20 mouse cellular contexts compared by ENCODE assay signal in genomic region chr1:63857468-63857867, GRCm38 (mm10).
DNase-seq lines count a peak whose midpoint lies in the region; ATAC-seq lines count a peak whose summit lies in the region.
"Had no signal": no experiment of that assay in that cellular context is flagged by ENCODE, and none has a peak within 500 bp of the region (broad histone marks: within the 10 kb centered on the region; RNA-seq: fewer than 3 reads in every experiment).

No protein-coding gene starts in this region.

- DNase-seq in hindbrain, embryonic 11.5 days (ENCODE audit: low spot score): no peak
- peak; percentile 36 for DNase-seq in MN1 (ENCODE audit: low spot score)
- no peak for DNase-seq in midbrain, embryonic 14.5 days
- no peak for DNase-seq in frontal cortex, postnatal 36 days (ENCODE audit: low spot score in 2 of 2)
- no peak for DNase-seq in left cerebral cortex, postnatal 14 days (ENCODE audit: low spot score in 2 of 2)
- no peak for DNase-seq in retina, postnatal 1 day
- DNase-seq: adrenal gland, adult 2 months; cerebellum, adult 2 months; gastrocnemius, adult 2 months; heart, adult 11 months; heart, postnatal 36 days; liver, embryonic 13.5 days; thymus, adult 2 months had no signal

- no peak overlapping the region for H3K4me2 ChIP-seq in hindbrain, embryonic 13.5 days
- no peak overlapping the region for H3K4me2 ChIP-seq in hindbrain, embryonic 11.5 days (replicated peaks; ENCODE audit: low read depth, low read length)
- no peak overlapping the region for H3K4me2 ChIP-seq in forebrain, embryonic 16.5 days (ENCODE audit: low read length)
- peak overlapping the region; percentile 27; the same call in 1 of the 2 replicates for H3K4me2 ChIP-seq in midbrain, embryonic 14.5 days (ENCODE audit: low read length)
- H3K4me2 ChIP-seq: intestine, embryonic 15.5 days; limb, embryonic 13.5 days; liver, embryonic 13.5 days; lung, embryonic 15.5 days; stomach, embryonic 15.5 days had no signal

- intact Hi-C loops in left cerebral cortex, postnatal 14 days (cut with DNase I): no loop called here

- ATAC-seq in hindbrain, embryonic 13.5 days (ENCODE audit: low FRiP score): peak; percentile 63; the same call in 1 of the 2 replicates
- ATAC-seq in hindbrain, embryonic 11.5 days (ENCODE audit: low FRiP score): no peak
- 0 out of 2 replicates have a peak, but pooled peaks have one; percentile 31 for ATAC-seq in forebrain, embryonic 16.5 days
- ATAC-seq in midbrain, embryonic 14.5 days (ENCODE audit: low FRiP score, low TSS enrichment): no peak

- no peak overlapping the region for H3K4me3 ChIP-seq in hindbrain, embryonic 13.5 days
- no peak overlapping the region for H3K4me3 ChIP-seq in hindbrain, embryonic 11.5 days (ENCODE audit: low read depth, low read length)
- no peak overlapping the region for H3K4me3 ChIP-seq in forebrain, embryonic 16.5 days (replicated peaks; ENCODE audit: low read length)
- no peak overlapping the region for H3K4me3 ChIP-seq in midbrain, embryonic 14.5 days (replicated peaks; ENCODE audit: low read depth, low read length)
- H3K4me3 ChIP-seq: gastrocnemius, adult 2 months; intestine, embryonic 15.5 days; limb, embryonic 13.5 days; liver, embryonic 13.5 days; lung, embryonic 15.5 days; stomach, embryonic 15.5 days had no signal

- H3K4me1 ChIP-seq in hindbrain, embryonic 13.5 days (replicated peaks): peaks cover 16% of the 10 kb centered on the region
- no peaks in the 10 kb centered on the region for H3K4me1 ChIP-seq in hindbrain, embryonic 11.5 days (replicated peaks; ENCODE audit: control insufficient read depth, insufficient read depth, low read length)
- H3K4me1 ChIP-seq in forebrain, embryonic 16.5 days (replicated peaks; ENCODE audit: control insufficient read depth, insufficient read depth, low read length): peaks cover 11% of the 10 kb centered on the region
- H3K4me1 ChIP-seq in midbrain, embryonic 14.5 days (ENCODE audit: control insufficient read depth, insufficient read depth, low read length): peaks cover 18% of the 10 kb centered on the region
- H3K4me1 ChIP-seq: intestine, embryonic 15.5 days; limb, embryonic 13.5 days; liver, embryonic 13.5 days; stomach, embryonic 15.5 days had no signal

- no peaks in the 10 kb centered on the region for H3K36me3 ChIP-seq in hindbrain, embryonic 13.5 days
- no peaks in the 10 kb centered on the region for H3K36me3 ChIP-seq in hindbrain, embryonic 11.5 days (ENCODE audit: control insufficient read depth, insufficient read depth, low read length)
- H3K36me3 ChIP-seq in forebrain, embryonic 16.5 days (ENCODE audit: control insufficient read depth, insufficient read depth): no peaks in the 10 kb centered on the region
- H3K36me3 ChIP-seq in midbrain, embryonic 14.5 days (ENCODE audit: control insufficient read depth, insufficient read depth, low read length): no peaks in the 10 kb centered on the region
- H3K36me3 ChIP-seq: intestine, embryonic 15.5 days; limb, embryonic 13.5 days; liver, embryonic 13.5 days; lung, embryonic 15.5 days; stomach, embryonic 15.5 days had no signal

- H3K9ac ChIP-seq in hindbrain, embryonic 13.5 days: peak overlapping the region; percentile 39
- H3K9ac ChIP-seq in hindbrain, embryonic 11.5 days (ENCODE audit: low read depth, low read length): no peak overlapping the region
- no peak overlapping the region for H3K9ac ChIP-seq in forebrain, embryonic 16.5 days (replicated peaks; ENCODE audit: low read depth, low read length)
- no peak overlapping the region for H3K9ac ChIP-seq in midbrain, embryonic 14.5 days (replicated peaks; ENCODE audit: low read length)
- H3K9ac ChIP-seq: intestine, embryonic 15.5 days; limb, embryonic 13.5 days; liver, embryonic 13.5 days; lung, embryonic 15.5 days; stomach, embryonic 15.5 days had no signal

- WGBS in hindbrain, embryonic 13.5 days: 48% methylated on average over 5 of the region's 5 CpGs
- 79% methylated on average over 5 of the region's 5 CpGs for WGBS in hindbrain, embryonic 11.5 days
- WGBS in forebrain, embryonic 16.5 days: 34% methylated on average over 5 of the region's 5 CpGs
- 42% methylated on average over 5 of the region's 5 CpGs for WGBS in midbrain, embryonic 14.5 days

- no peaks in the 10 kb centered on the region for H3K9me3 ChIP-seq in hindbrain, embryonic 13.5 days
- no peaks in the 10 kb centered on the region for H3K9me3 ChIP-seq in hindbrain, embryonic 11.5 days (ENCODE audit: control insufficient read depth, low read length)
- no peaks in the 10 kb centered on the region for H3K9me3 ChIP-seq in forebrain, embryonic 16.5 days (ENCODE audit: control insufficient read depth, low read length)
- H3K9me3 ChIP-seq in midbrain, embryonic 14.5 days (ENCODE audit: control insufficient read depth, low read length): no peaks in the 10 kb centered on the region
- H3K9me3 ChIP-seq: intestine, embryonic 15.5 days; limb, embryonic 13.5 days; liver, embryonic 13.5 days; lung, embryonic 15.5 days; stomach, embryonic 15.5 days had no signal

- H3K27ac ChIP-seq in hindbrain, embryonic 13.5 days: peak overlapping the region; percentile 88
- no peak overlapping the region for H3K27ac ChIP-seq in hindbrain, embryonic 11.5 days (ENCODE audit: low read depth, low read length)
- peak overlapping the region; percentile 54 for H3K27ac ChIP-seq in forebrain, embryonic 16.5 days (ENCODE audit: low read length)
- peak overlapping the region; percentile 85 for H3K27ac ChIP-seq in midbrain, embryonic 14.5 days (replicated peaks; ENCODE audit: low read depth, low read length)
- H3K27ac ChIP-seq: gastrocnemius, adult 2 months; intestine, embryonic 15.5 days; limb, embryonic 13.5 days; liver, embryonic 13.5 days; lung, embryonic 15.5 days; macrophage; stomach, embryonic 15.5 days had no signal

- no peaks in the 10 kb centered on the region for H3K27me3 ChIP-seq in hindbrain, embryonic 13.5 days
- H3K27me3 ChIP-seq in hindbrain, embryonic 11.5 days (ENCODE audit: control insufficient read depth, insufficient read depth, low read length): no peaks in the 10 kb centered on the region
- no peaks in the 10 kb centered on the region for H3K27me3 ChIP-seq in forebrain, embryonic 16.5 days (replicated peaks; ENCODE audit: control insufficient read depth, insufficient read depth, low read length)
- no peaks in the 10 kb centered on the region for H3K27me3 ChIP-seq in midbrain, embryonic 14.5 days (ENCODE audit: control insufficient read depth, insufficient read depth, low read length)
- H3K27me3 ChIP-seq: intestine, embryonic 15.5 days; limb, embryonic 13.5 days; liver, embryonic 13.5 days; lung, embryonic 15.5 days; stomach, embryonic 15.5 days had no signal

Comparison
In these comparisons a context has a peak if more than half of its experiments do, and no peak if none do; other contexts are left out.
1. ATAC-seq: peak in hindbrain, embryonic 13.5 days (single experiment) and forebrain, embryonic 16.5 days (single experiment); none in hindbrain, embryonic 11.5 days (single experiment) and midbrain, embryonic 14.5 days (single experiment).